Mouse (Mus musculus) intestine, postnatal 0 days (tissue): ENCODE measurements around the gene Gnpat. TPM values are rescaled to one million over a fixed set of nuclear protein-coding genes. Genes with fewer than 3 reads are reported as not detected.

Experiments
- ATAC-seq: fragments of 200-750 bp; cut with Nextera tagmentation; 2 replicates; pipeline ENCODE4 v1.8.0; 2017; ENCODE audit warnings: mild to moderate bottlenecking, moderate TSS enrichment, moderate library complexity
- H3K27ac ChIP-seq: fragments of 300-500 bp; sonication (generic); 2 replicates; pipeline ENCODE4 v1.5.1; 2014; ENCODE audit warnings: mild to moderate bottlenecking, low read depth, low read length, moderate library complexity
- H3K27me3 ChIP-seq: fragments of 300-500 bp; sonication (generic); replicated peaks from 2 replicates; pipeline ENCODE4 v1.6.1; 2014; ENCODE audit warnings: low read length, mixed read lengths; ENCODE audit not compliant: control insufficient read depth, insufficient read depth
- H3K36me3 ChIP-seq: fragments of 300-500 bp; sonication (generic); 2 replicates; pipeline ENCODE4 v1.6.1; 2014; ENCODE audit warnings: mild to moderate bottlenecking, moderate library complexity; ENCODE audit not compliant: control insufficient read depth, insufficient read depth
- H3K4me1 ChIP-seq: fragments of 300-500 bp; sonication (generic); replicated peaks from 2 replicates; pipeline ENCODE4 v1.6.1; 2014; ENCODE audit warnings: antibody characterized with exemption, low read length, mixed read lengths; ENCODE audit not compliant: control insufficient read depth, insufficient read depth
- H3K4me2 ChIP-seq: fragments of 300-500 bp; sonication (generic); replicated peaks from 2 replicates; pipeline ENCODE4 v1.6.1; 2014; ENCODE audit warnings: low read depth, mild to moderate bottlenecking, moderate library complexity
- H3K4me3 ChIP-seq: fragments of 300-500 bp; sonication (generic); 2 replicates; pipeline ENCODE4 v1.5.1; 2014; ENCODE audit warnings: low read depth, low read length
- H3K9ac ChIP-seq: fragments of 300-500 bp; sonication (generic); 2 replicates; pipeline ENCODE4 v1.6.1; 2014; ENCODE audit warnings: mild to moderate bottlenecking, low read depth, low read length
- H3K9me3 ChIP-seq: fragments of 300-500 bp; sonication (generic); 2 replicates; pipeline ENCODE4 v1.6.1; 2016; ENCODE audit warnings: mixed run types; ENCODE audit not compliant: control insufficient read depth
- CTCF ChIP-seq: sonication (generic); IDR thresholded peaks from 2 replicates; pipeline ENCODE4 v1.5.1; 2016; ENCODE audit warnings: low read depth, mild to moderate bottlenecking, control low read depth, antibody characterized with exemption, moderate library complexity
- WGBS: fragments of 180-500 bp; shearing (Covaris S2); extraction: QIAGEN DNeasy Blood & Tissue Kit; methylation state at CpG from one replicate; pipeline ENCODE4 v1.1.7; 2014; 5-methylcytosine and 5-hydroxymethylcytosine counted together
- polyA plus RNA-seq: library from polyadenylated mRNA; unstranded; fragments of >200 nt; fragmentation: Nextera tagmentation; extraction: Ambion mirVana; gene quantifications from 2 replicates; pipeline ENCODE4 v1.2.1, GENCODE M21; 2015

Gnpat gene
- polyA plus RNA-seq, 1 experiment from 2014 or later: 31.0 TPM

DNA sequence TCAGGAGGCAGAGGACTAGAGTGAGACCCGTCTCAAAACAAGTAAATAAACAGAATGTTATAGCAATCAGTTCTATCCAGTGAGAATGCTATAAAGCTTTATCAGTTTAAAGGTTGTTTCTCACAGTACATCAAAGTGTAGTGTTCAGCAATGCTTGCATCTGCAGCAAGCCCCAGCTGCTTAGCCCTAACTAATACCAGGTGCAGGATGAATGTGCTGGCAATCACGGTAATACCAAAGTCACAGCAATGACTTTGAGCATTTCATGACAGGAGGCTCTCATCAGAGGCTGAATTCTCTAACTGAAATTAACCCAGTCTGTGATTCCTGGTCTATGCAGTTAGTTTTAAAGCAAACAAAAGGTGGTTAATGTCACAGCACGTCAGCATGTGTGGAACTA, 29.8 kb downstream of the Gnpat start:
- H3K4me3 ChIP-seq: no peak overlapping the region
- no peak for ATAC-seq
- no peak for TF ChIP-seq CTCF
- H3K4me2 ChIP-seq: no peak overlapping the region
- no peaks in the 10 kb centered on the region; the same call in 1 of the 2 replicates for H3K4me1 ChIP-seq
- H3K9me3 ChIP-seq: no peaks in the 10 kb centered on the region
- no peaks in the 10 kb centered on the region for H3K27me3 ChIP-seq
- WGBS: 53% methylated on average over 3 of the region's 3 CpGs
- H3K9ac ChIP-seq: no peak overlapping the region
- peaks cover 44% of the 10 kb centered on the region for H3K36me3 ChIP-seq
- H3K27ac ChIP-seq: no peak overlapping the region

DNA sequence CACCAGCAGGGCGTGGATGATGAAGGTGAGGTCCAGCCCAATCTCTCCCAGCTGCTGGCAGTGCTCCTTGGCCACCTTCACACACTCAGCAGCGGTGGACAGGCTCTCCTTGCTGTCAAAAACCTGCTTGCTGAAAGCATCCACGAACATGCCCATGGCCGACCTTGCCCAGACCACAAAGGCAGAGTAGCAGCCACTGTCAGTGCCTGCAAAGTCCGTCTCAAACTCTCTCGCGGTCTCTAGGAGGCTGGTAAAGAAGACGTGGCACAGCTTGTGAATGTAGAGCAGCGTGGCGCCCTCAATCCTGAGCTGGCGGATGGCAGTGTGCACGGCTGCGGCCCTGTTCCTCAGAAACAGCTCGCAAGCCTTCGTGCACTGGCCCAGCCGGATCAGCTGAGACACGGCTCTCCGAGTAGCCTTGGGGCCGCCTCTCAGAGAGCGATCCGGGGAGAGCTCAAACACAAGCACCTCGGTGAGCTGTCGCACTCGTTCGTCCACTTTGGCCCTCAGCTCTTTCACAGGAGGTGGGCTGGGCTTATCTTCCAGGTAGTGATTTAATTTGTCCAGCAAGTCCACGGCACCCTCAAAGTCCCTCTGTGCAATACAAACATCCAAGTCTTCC, 33.3 kb downstream of the Gnpat start:
- Histone ChIP-seq H3K4me2 (peak overlapping the region; percentile 76), H3K36me3 (peaks cover 29% of the 10 kb centered on the region), H3K9ac (peak overlapping the region; percentile 87; the same call in 1 of the 2 replicates), H3K9me3 (no peaks in the 10 kb centered on the region), H3K4me3 (peak overlapping the region; percentile 83), H3K27me3 (no peaks in the 10 kb centered on the region), H3K4me1 (no peaks in the 10 kb centered on the region; the same call in 1 of the 2 replicates), H3K27ac (peak overlapping the region; percentile 86; the same call in 1 of the 2 replicates)
- TF ChIP-seq CTCF: no peak
- WGBS: 55% methylated on average over 26 of the region's 26 CpGs
- ATAC-seq: 0 out of 2 replicates have a peak, but pooled peaks have one; percentile 2

DNA sequence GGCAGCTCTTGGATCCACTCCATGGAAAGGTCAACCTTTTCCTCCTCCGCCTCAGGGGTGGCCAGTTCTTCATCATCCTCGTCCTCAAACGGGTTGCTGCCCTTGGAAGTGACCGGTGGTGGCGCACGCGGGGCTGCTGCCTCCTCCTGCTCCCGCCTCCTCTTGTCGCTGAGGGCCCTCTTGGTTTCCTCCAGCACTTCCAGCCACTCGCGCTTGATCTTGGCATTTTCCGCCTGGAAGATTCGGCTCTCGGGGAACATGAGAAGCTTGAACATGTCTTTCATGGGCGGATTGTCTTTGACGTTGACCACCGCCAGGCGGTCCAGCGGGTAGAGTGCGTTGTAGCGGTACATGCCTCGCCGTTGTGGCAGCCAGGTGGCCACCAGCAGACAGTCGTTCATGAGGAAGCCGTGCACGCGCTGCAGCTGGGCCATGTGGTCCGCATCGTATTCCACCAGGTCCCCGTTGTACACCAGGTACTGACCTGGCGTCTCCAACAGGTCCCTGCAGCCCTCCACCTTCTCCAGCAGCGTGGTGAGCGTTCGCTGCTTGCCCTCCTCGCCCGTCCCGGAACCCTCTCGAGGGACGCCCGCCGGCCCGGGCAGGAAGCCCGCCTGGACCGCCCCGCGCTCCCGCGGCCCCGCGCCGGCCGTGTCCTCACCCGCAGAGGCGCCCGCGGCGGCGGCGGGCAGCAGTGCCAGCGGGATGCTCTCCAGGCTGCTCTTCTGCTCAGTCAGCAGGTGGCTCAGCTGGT, 34.0 kb downstream of the Gnpat start:
- no peaks in the 10 kb centered on the region; the same call in 1 of the 2 replicates for H3K4me1 ChIP-seq
- WGBS: 1% methylated on average over 58 of the region's 60 CpGs
- H3K27ac ChIP-seq: peak overlapping the region; percentile 86
- peak; percentile 37 for ATAC-seq
- peak overlapping the region; percentile 83 for H3K4me3 ChIP-seq
- H3K9me3 ChIP-seq: no peaks in the 10 kb centered on the region
- H3K9ac ChIP-seq: peak overlapping the region; percentile 87
- peak; percentile 85 for TF ChIP-seq CTCF
- peaks cover 33% of the 10 kb centered on the region for H3K36me3 ChIP-seq
- peak overlapping the region; percentile 76 for H3K4me2 ChIP-seq
- no peaks in the 10 kb centered on the region for H3K27me3 ChIP-seq

DNA sequence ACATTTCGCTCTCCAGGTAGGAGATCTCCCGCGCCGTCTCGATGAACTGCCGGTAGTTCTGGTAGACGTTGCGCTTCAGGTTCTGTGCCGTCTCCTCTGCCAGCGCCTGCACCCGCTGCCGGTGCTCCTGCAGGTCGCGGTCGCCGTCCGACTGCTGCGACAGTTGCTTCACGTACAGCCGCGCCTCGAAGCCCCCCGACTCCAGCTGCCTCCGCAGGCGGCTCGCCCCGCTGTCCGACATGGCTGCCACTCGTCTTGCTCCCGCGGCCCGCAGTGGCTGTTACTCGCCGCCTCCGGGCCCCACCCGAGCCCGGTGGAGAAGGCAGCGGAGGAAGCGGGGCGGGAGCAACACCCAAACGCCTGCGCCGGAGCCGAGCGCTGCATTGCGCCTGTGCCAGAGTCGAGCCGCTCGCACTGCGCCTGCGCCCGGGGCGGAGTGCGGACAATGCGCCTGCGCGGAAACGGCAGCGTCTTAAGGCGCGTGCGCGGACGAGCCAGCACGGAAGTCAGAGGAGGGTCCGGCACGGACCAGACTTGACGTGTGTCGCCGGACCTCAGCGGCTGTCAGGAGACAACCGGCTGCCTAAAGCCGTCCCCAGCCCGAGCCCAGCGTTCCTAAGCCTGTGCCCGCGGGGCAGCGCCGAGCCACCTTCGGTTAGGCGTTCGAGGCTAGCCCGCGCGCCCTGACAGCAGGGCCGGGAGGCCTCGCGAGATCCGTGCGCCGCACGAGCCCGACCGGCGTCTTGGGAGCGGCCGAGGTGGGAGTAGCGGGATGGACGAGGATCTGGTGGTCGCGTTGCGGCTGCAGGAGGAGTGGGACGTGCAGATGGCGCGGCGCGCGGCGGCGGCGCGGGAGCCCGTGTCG, 34.8 kb downstream of the Gnpat start, which contains the start of the genes Exoc8 and Sprtn:
Exoc8 (minus strand) TSS at position 320 of the 865 bp plus-strand sequence.
Sprtn (plus strand) TSS at position 501 of the 865 bp plus-strand sequence.
- Histone ChIP-seq H3K4me3 (peak within 1 kb of the TSS; percentile 83), H3K27me3 (no peaks in the 10 kb centered on the region), H3K4me2 (peak within 1 kb of the TSS; percentile 76), H3K36me3 (peaks cover 41% of the 10 kb centered on the region), H3K27ac (peak within 1 kb of the TSS; percentile 86), H3K9ac (peak within 1 kb of the TSS; percentile 87), H3K9me3 (no peaks in the 10 kb centered on the region), H3K4me1 (no peaks in the 10 kb centered on the region)
- no peak for TF ChIP-seq CTCF
- ATAC-seq: peak; percentile 85
- under 1% methylated on average over 109 of the region's 114 CpGs for WGBS

DNA sequence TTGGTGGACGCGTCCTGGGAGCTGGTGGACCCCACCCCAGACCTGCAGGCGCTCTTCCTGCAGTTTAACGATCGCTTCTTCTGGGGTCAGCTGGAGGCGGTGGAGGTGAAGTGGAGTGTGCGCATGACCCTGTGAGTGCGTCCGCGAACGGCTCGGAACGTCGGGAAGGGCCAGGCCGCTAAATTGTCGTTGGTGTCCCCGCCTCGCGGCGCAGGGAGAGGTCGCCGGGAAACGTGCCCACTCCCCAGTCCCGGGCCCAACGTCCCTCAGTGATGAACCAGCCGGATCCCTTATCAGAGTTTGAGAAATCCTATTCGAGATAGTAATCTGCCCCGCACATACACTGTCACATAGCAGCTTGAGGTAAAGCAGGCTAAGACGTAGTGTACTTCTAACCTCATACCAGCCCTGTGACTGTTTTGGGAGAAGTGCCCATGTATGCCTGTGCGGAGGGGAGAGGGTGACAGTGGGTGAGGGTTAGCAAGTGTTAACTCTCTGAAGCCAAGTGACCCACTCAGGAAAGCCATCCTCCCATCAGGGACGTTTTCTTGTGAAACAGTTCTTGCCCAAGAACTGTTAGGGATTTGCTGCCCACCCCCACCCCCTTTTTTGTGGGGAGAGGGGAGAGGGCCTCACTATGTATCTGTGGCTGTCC, 35.5 kb downstream of the Gnpat start:
- 4% methylated on average over 31 of the region's 31 CpGs for WGBS
- H3K4me2 ChIP-seq: peak overlapping the region; percentile 76
- peaks cover 48% of the 10 kb centered on the region for H3K36me3 ChIP-seq
- peak overlapping the region; percentile 83 for H3K4me3 ChIP-seq
- no peak for TF ChIP-seq CTCF
- H3K4me1 ChIP-seq: no peaks in the 10 kb centered on the region
- H3K27me3 ChIP-seq: no peaks in the 10 kb centered on the region
- peak overlapping the region; percentile 86; the same call in 1 of the 2 replicates for H3K27ac ChIP-seq
- no peaks in the 10 kb centered on the region for H3K9me3 ChIP-seq
- peak; percentile 3; the same call in 1 of the 2 replicates for ATAC-seq
- H3K9ac ChIP-seq: peak overlapping the region; percentile 87
